Mouse (Mus musculus) inflammation-experienced regulatory T-cells, adult 16 weeks (primary cell): ENCODE measurements around the gene Sec22b. TPM values are rescaled to one million over a fixed set of nuclear protein-coding genes. Genes with fewer than 3 reads are reported as not detected.

Experiments
- polyA plus RNA-seq: library from polyadenylated mRNA; unstranded; fragments of 100-300 nt; shearing (Covaris generic); gene quantifications from one replicate; pipeline ENCODE4 v1.2.1, GENCODE M21; 2017

The Sec22b gene
- polyA plus RNA-seq: 130 TPM

GRCm38 (mm10) chr3:97900516-97901490 lies at the start of gene Sec22b:
TSS of gene Sec22b (plus strand) at chr3:97901190.

GRCm38 (mm10) chr3:97888168-97888901 lies 12.7 kb upstream of the Sec22b start, which contains the start of gene Pde4dip:
TSS of gene Pde4dip (minus strand) at chr3:97888707.

Other genes starting within 250 kb of the Sec22b start
- 4.1 TPM for gene Prkab2, start 243.0 kb upstream of the Sec22b start, polyA plus RNA-seq
- gene Gm17651, start 226.5 kb upstream of the Sec22b start, polyA plus RNA-seq: not detected
- 35.0 TPM for gene Pde4dip, start 12.5 kb upstream of the Sec22b start, polyA plus RNA-seq
- 12.2 TPM for gene Notch2, start 112.3 kb downstream of the Sec22b start, polyA plus RNA-seq